Mouse (Mus musculus) granulocyte monocyte progenitor cell, adult 5-6 weeks (primary cell): ENCODE measurements around the gene Gm20883. TPM values are rescaled to one million over a fixed set of nuclear protein-coding genes. Genes with fewer than 3 reads are reported as not detected.
"Not testable (repeated sequence)": the region's sequence is repeated elsewhere in the genome, so short reads cannot be mapped to it uniquely, and the experiment has no call there.

Experiments used
- ATAC-seq: replicated peaks from 2 replicates; pipeline ENCODE4 v1.8.0; 2016; ENCODE audit warnings: mild to moderate bottlenecking, moderate TSS enrichment, inconsistent platforms; ENCODE audit not compliant: poor library complexity, severe bottlenecking
- total RNA-seq, 2 experiments: library from RNA; stranded (forward) in 1 of 2; stranded (reverse) in 1 of 2; fragments of 200-712, 200-1000 nt in 1 of 2; fragments of >200 nt in 1 of 2; fragmentation: Nextera tagmentation in 1 of 2; gene quantifications; 2 replicates each; pipeline ENCODE4 v1.2.3; 2014 to 2017

The Gm20883 gene
- total RNA-seq (2014; fragmentation: Nextera tagmentation) (not detected in 2 replicates), total RNA-seq (2017) (not detected in 2 replicates)

DNA sequence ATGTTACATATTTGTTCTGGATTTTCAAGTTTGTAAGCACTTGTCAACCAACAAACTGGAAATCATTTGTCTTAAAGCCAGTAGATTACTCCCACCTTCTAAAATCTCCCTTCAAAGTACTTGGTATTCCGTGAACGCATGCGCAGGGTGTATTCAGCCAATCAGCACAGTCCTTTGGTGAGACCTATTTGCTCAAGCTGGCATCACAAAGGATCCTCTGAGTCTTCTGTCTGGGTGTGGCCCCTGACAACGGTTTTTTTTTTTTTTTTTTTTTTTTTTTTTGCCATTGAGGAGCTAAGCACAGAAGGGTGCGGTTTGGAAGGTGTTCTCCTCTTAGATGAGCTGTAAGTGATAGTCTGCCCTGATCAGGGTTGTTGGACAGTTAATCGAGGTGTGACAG lies at the start of gene Gm20883:
TSS of gene Gm20883 (plus strand) at position 301 of the 400 bp plus-strand sequence.
- not testable (repeated sequence) for ATAC-seq
